Mouse (Mus musculus) stomach, postnatal 0 days (tissue): Measurements from ENCODE around the gene Dctd.

Experiments
- CTCF ChIP-seq: IDR thresholded peaks from 2 replicates; pipeline ENCODE4 v1.5.1; 2016; ENCODE audit warnings: antibody characterized with exemption, low read depth, mild to moderate bottlenecking, moderate library complexity
- EP300 ChIP-seq: optimal IDR thresholded peaks from 2 replicates; pipeline ENCODE3; 2016; ENCODE audit warnings: antibody characterized with exemption

- no peak for TF ChIP-seq CTCF
- no peak for TF ChIP-seq EP300
These were observed 103.7 kb downstream of the Dctd start for GRCm38 (mm10) chr8:48202632-48203031.
